Mouse (Mus musculus) spleen, adult 10 weeks (tissue): Measurements from ENCODE around the gene Gm10378. TPM values are rescaled to one million over a fixed set of nuclear protein-coding genes. Genes with fewer than 3 reads are reported as not detected.

Experiments used
- polyA plus RNA-seq: library from polyadenylated mRNA; stranded (reverse); fragments of 350-450 nt; fragmentation: Illumina TruSeq; extraction: RNeasy Lipid Tissue Mini Kit (QIAGEN cat#74804); gene quantifications from one replicate; pipeline ENCODE4 v1.2.3, GENCODE M21; 2015; ENCODE audit warnings: low replicate concordance; ENCODE audit not compliant: insufficient read depth

The Gm10378 gene
- polyA plus RNA-seq: not detected

DNA sequence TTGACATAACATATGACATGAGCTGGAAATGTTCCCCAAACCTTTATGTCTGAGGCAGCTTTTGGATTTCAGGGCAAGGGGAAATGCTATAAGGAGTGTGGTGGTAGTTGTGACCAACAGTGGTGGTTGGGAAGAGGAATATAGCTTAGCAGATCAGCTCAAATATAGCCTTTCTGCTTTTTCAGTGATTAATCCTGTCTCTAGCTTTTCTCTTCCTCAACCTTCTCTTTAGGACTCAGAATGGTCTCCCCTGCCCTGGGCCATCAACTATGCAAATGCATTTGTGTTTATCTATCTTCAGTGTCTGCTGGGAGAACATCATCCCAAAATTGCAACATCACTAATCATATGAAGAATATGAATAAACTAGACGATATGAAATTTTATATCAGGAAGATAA is at the start of gene Gm10378:
Gene Gm10378, plus strand, starts transcription at position 301 of the 400 bp plus-strand sequence.

DNA sequence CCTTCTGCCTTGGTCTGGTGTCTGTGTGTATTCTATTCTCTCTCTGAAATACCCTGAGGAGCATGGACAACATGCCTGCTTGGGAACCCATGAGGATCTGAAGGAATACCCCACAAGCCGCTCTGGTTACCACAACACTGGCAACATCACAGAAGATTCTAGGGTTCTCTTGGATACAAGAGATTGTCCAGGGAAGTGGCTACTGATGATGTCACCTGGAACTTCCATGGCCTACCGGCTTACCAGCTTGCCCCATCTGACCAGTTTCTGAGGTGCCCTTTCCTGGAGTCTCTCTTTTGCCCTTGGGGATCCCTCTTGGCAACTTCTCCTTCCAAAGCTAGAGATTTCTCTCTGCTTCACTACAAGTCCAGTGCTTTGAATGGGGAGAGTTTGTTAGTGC is 13.9 kb upstream of the Gm10378 start, which contains the start of gene Gm3633:
Gene Gm3633, minus strand, starts transcription at position 101 of the 400 bp plus-strand sequence.

Other genes starting within 250 kb of the Gm10378 start
- gene Gm8005, start 216.3 kb upstream of the Gm10378 start, polyA plus RNA-seq: not detected
- not detected for gene Gm8011, start 192.1 kb upstream of the Gm10378 start, polyA plus RNA-seq
- not detected for gene Gm8020, start 153.6 kb upstream of the Gm10378 start, polyA plus RNA-seq
- gene Gm8024, start 131.7 kb upstream of the Gm10378 start, polyA plus RNA-seq: not detected
- not detected for gene Gm17124, start 56.1 kb upstream of the Gm10378 start, polyA plus RNA-seq
- gene Gm3633, start 14.0 kb upstream of the Gm10378 start, polyA plus RNA-seq: not detected
- not detected for gene Gm3015, start 112.9 kb downstream of the Gm10378 start, polyA plus RNA-seq
- not detected for gene Gm10377, start 142.0 kb downstream of the Gm10378 start, polyA plus RNA-seq
- gene Gm21977, start 197.5 kb downstream of the Gm10378 start, polyA plus RNA-seq: not detected